Mouse (Mus musculus) bone marrow macrophage, adult 2 months (primary cell): ENCODE data around the gene Pdlim5.

Source experiments
- CTCF ChIP-seq: IDR thresholded peaks from 2 replicates; pipeline ENCODE4 v1.5.1; 2012; ENCODE audit warnings: low read depth, mild to moderate bottlenecking, low read length, moderate library complexity
- POLR2A ChIP-seq: IDR thresholded peaks from 2 replicates; pipeline ENCODE4 v1.6.1; 2012; ENCODE audit warnings: mild to moderate bottlenecking, low read depth, low read length, borderline replicate concordance

DNA sequence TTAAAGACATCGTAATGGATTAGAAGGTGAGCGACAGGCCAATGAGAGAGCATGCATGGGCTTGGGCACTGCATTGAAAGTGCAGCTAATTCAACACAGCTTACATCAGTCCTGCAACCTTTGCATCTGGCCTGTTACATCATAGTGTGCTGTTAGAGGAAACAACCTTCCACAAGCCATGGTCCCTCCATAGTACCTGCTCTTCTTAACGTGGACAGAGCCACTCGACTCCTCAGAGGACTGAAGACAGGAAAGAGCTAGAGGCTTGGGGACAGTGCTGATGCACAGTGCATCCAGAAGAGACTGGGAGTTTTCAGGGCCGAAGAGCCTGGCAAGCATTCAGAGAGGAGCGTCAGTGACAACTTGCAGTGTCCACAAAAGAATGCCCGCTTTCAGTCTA is 113.8 kb downstream of the Pdlim5 start:
- no peak for TF ChIP-seq POLR2A
- TF ChIP-seq CTCF = no peak
